7 mouse cellular contexts compared by ENCODE assay signal in genomic region chr13:112427136-112427470, GRCm38 (mm10). TPM values are rescaled to one million over a fixed set of nuclear protein-coding genes. Genes with fewer than 3 reads are reported as not detected.
A peak's percentile ranks its signal among the peaks of the same experiment; 100 is the strongest.
DNase-seq lines count a peak whose midpoint lies in the region; ATAC-seq and TF ChIP-seq lines count a peak whose summit lies in the region.
"Not testable (repeated sequence)": the region's sequence is repeated elsewhere in the genome, so short reads cannot be mapped to it uniquely, and the experiment has no call there.

No protein-coding gene starts in this region.

- peaks cover 12 to 38% of the 10 kb centered on the region in 2 experiments for H3K4me1 ChIP-seq in CH12.LX (ENCODE audit: control insufficient read depth in 1 of 2, insufficient read depth in 2 of 2)
- peaks cover 35% of the 10 kb centered on the region for H3K4me1 ChIP-seq in heart, embryonic 13.5 days
- H3K4me1 ChIP-seq in heart, embryonic 16.5 days (ENCODE audit: control insufficient read depth, insufficient read depth, low read length), result peaks cover 28% of the 10 kb centered on the region
- H3K4me1 ChIP-seq in midbrain, embryonic 11.5 days (ENCODE audit: control insufficient read depth, insufficient read depth, low read length), result not testable (repeated sequence)

- TF ChIP-seq CTCF in CH12.LX (conservative IDR thresholded peaks at IDR 0.05 in 1 of 2, IDR thresholded peaks at IDR 0.05 in 1 of 2; ENCODE audit: low read depth in 2 of 2, low read length in 2 of 2), result not testable (repeated sequence)

- H3K27me3 ChIP-seq in CH12.LX (replicated peaks); heart, embryonic 13.5 days (replicated peaks); heart, embryonic 16.5 days (ENCODE audit: control insufficient read depth, insufficient read depth, low read length); midbrain, embryonic 11.5 days (ENCODE audit: control insufficient read depth, insufficient read depth, low read length): not testable (repeated sequence)

- TF ChIP-seq POLR2A in CH12.LX (IDR thresholded peaks at IDR 0.05; ENCODE audit: low read depth, low read length), result not testable (repeated sequence)

- not testable (repeated sequence) for H3K79me2 ChIP-seq in CH12.LX (replicated peaks; ENCODE audit: control insufficient read depth, extremely low read depth, insufficient read depth, poor library complexity, severe bottlenecking)

- not testable (repeated sequence) for H3K9me3 ChIP-seq in CH12.LX (replicated peaks; ENCODE audit: low read length); heart, embryonic 13.5 days; heart, embryonic 16.5 days (replicated peaks; ENCODE audit: control insufficient read depth, low read length); midbrain, embryonic 11.5 days (ENCODE audit: control insufficient read depth, low read length)

- TF ChIP-seq RAD21 in CH12.LX (IDR thresholded peaks at IDR 0.05; ENCODE audit: low read depth, low read length), result not testable (repeated sequence)

- not testable (repeated sequence) for H3K4me3 ChIP-seq in CH12.LX (replicated peaks in 1 of 3; ENCODE audit: low read depth in 2 of 3, low read length in 2 of 3, poor library complexity in 1 of 3); heart, embryonic 13.5 days; heart, embryonic 16.5 days (ENCODE audit: low read length); midbrain, embryonic 11.5 days (ENCODE audit: low read depth, low read length)

- in situ Hi-C loops in CH12.LX (cut with MboI; ENCODE audit: low pct_ligation_motif_present, low pct_unique_long_range_greater_than_20kb, low sequenced_read_pairs), result not testable (repeated sequence)

- peak; percentile 0 for ATAC-seq in activated CD4-positive, CD25-positive, alpha-beta regulatory T cell, adult 4 months
- ATAC-seq in heart, embryonic 13.5 days (ENCODE audit: extremely low read depth, insufficient number of reproducible peaks, low FRiP score, low TSS enrichment); heart, embryonic 16.5 days (replicated peaks; ENCODE audit: extremely low read depth, insufficient read depth, low FRiP score); midbrain, embryonic 11.5 days (ENCODE audit: low FRiP score): not testable (repeated sequence)

- H3K4me2 ChIP-seq in CH12.LX (ENCODE audit: insufficient read depth, low read depth, poor library complexity, severe bottlenecking); heart, embryonic 13.5 days; heart, embryonic 16.5 days (ENCODE audit: low read depth, low read length); midbrain, embryonic 11.5 days: not testable (repeated sequence)

- not testable (repeated sequence) for H3K36me3 ChIP-seq in CH12.LX (replicated peaks in 1 of 2; ENCODE audit: control insufficient read depth in 1 of 2, insufficient read depth in 1 of 2, low read length in 1 of 2); heart, embryonic 13.5 days; heart, embryonic 16.5 days (ENCODE audit: control insufficient read depth, insufficient read depth); midbrain, embryonic 11.5 days (ENCODE audit: control insufficient read depth, insufficient read depth, low read length)

- dilution Hi-C loops in CH12.LX (cut with MboI; ENCODE audit: extremely low pct_ligation_motif_present, extremely low pct_unique_long_range_greater_than_20kb, low sequenced_read_pairs), result not testable (repeated sequence)

- H3K9ac ChIP-seq in CH12.LX (ENCODE audit: insufficient read depth, low read depth), result peak overlapping the region; percentile 24; the same call in 1 of the 2 replicates
- H3K9ac ChIP-seq in heart, embryonic 13.5 days; heart, embryonic 16.5 days (ENCODE audit: low read length); midbrain, embryonic 11.5 days (ENCODE audit: low read length): not testable (repeated sequence)

- H3K27ac ChIP-seq in CH12.LX (ENCODE audit: insufficient read depth, low read depth); midbrain, embryonic 11.5 days (ENCODE audit: low read depth, low read length): not testable (repeated sequence)
- H3K27ac ChIP-seq in heart, embryonic 13.5 days (replicated peaks), result peak overlapping the region; percentile 87; the same call in 1 of the 2 replicates
- H3K27ac ChIP-seq in heart, embryonic 16.5 days (ENCODE audit: low read length), result peak overlapping the region; percentile 93

- DNase-seq in CH12.LX (ENCODE audit: extremely low read depth), result not testable (repeated sequence)
- DNase-seq in midbrain, embryonic 11.5 days (ENCODE audit: low spot score, missing footprints), result peak; percentile 81
- peak; percentile 10 for DNase-seq in testis, postnatal 10 days (ENCODE audit: low spot score)
- DNase-seq in thymus, postnatal 25 days, result peak; percentile 53

- WGBS in heart, embryonic 13.5 days, result 77% methylated on average over 4 of the region's 4 CpGs
- WGBS in heart, embryonic 16.5 days, result 83% methylated on average over 4 of the region's 4 CpGs
- WGBS in midbrain, embryonic 11.5 days, result 89% methylated on average over 4 of the region's 4 CpGs

- TF ChIP-seq EP300 in CH12.LX (IDR thresholded peaks at IDR 0.05; ENCODE audit: low read length), result not testable (repeated sequence)

TF ChIP-seq in CH12.LX, 34 proteins besides CTCF, POLR2A, EP300 and RAD21:
- TF ChIP-seq ZNF384 (IDR thresholded peaks at IDR 0.05; ENCODE audit: low read depth, low read length), result peak; percentile 71

RNA-seq across cellular contexts. Expression of gene Il6st, which starts 36.8 kb away (rescaled TPM):
- 6.5 and 7.6 TPM in 2 replicates for total RNA-seq in CH12.LX (2012; rRNA removed)
- 3.5 and 3.8 TPM in 2 replicates for total RNA-seq in CH12.LX (2014; rRNA removed)
- polyA plus RNA-seq in CH12.LX (2012; ENCODE audit: insufficient read length, low read depth), result 5.7 and 6.3 TPM in 2 replicates
- 10 to 100 TPM; 29.5 to 37.5 TPM for polyA plus RNA-seq in activated CD4-positive, CD25-positive, alpha-beta regulatory T cell, adult 4 months (2017; shearing (Covaris generic))
- polyA plus RNA-seq in heart, embryonic 13.5 days (2015; fragmentation: Nextera tagmentation; extraction: Ambion mirVana), result 42.1 TPM in 2 replicates
- polyA plus RNA-seq in heart, embryonic 16.5 days (2015; fragmentation: Nextera tagmentation; extraction: Ambion mirVana), result 43.0 and 45.1 TPM in 2 replicates
- polyA plus RNA-seq in midbrain, embryonic 11.5 days (2014; fragmentation: Nextera tagmentation; extraction: Ambion mirVana), result 28.4 and 32.3 TPM in 2 replicates
